Mouse (Mus musculus) midbrain, embryonic 15.5 days (tissue): ENCODE measurements around the gene Tbc1d10b. TPM values are rescaled to one million over a fixed set of nuclear protein-coding genes. Genes with fewer than 3 reads are reported as not detected.

Experiments
- ATAC-seq: fragments of 200-750 bp; cut with Nextera tagmentation; replicated peaks from 2 replicates; pipeline ENCODE4 v1.8.0; 2017; ENCODE audit warnings: moderate TSS enrichment
- H3K27ac ChIP-seq: fragments of 300-500 bp; sonication (generic); 2 replicates; pipeline ENCODE4 v1.5.1; 2015; ENCODE audit warnings: mild to moderate bottlenecking, inconsistent platforms
- H3K27me3 ChIP-seq: fragments of 300-500 bp; sonication (generic); replicated peaks from 2 replicates; pipeline ENCODE4 v1.6.1; 2015; ENCODE audit warnings: inconsistent platforms
- H3K36me3 ChIP-seq: fragments of 300-500 bp; sonication (generic); replicated peaks from 2 replicates; pipeline ENCODE4 v1.6.1; 2015; ENCODE audit warnings: inconsistent platforms
- H3K4me1 ChIP-seq: fragments of 300-500 bp; sonication (generic); 2 replicates; pipeline ENCODE4 v1.6.1; 2015; ENCODE audit warnings: inconsistent platforms
- H3K4me2 ChIP-seq: fragments of 300-500 bp; sonication (generic); 2 replicates; pipeline ENCODE4 v1.6.1; 2015; ENCODE audit warnings: inconsistent platforms, mild to moderate bottlenecking, moderate library complexity
- H3K4me3 ChIP-seq: fragments of 300-500 bp; sonication (generic); 2 replicates; pipeline ENCODE4 v1.5.1; 2015; ENCODE audit warnings: mild to moderate bottlenecking, inconsistent platforms
- H3K9ac ChIP-seq: fragments of 300-500 bp; sonication (generic); 2 replicates; pipeline ENCODE4 v1.6.1; 2015; ENCODE audit warnings: mild to moderate bottlenecking, inconsistent platforms
- H3K9me3 ChIP-seq: fragments of 300-500 bp; sonication (generic); 2 replicates; pipeline ENCODE4 v1.6.1; 2016; ENCODE audit warnings: inconsistent platforms
- WGBS: fragments of 180-500 bp; shearing (Covaris S2); methylation state at CpG from one replicate; pipeline ENCODE4 v1.1.7; 2015; ENCODE audit warnings: mixed read lengths; 5-methylcytosine and 5-hydroxymethylcytosine counted together
- polyA plus RNA-seq: library from polyadenylated mRNA; unstranded; fragments of >200 nt; fragmentation: Nextera tagmentation; extraction: Ambion mirVana; gene quantifications from 2 replicates; pipeline ENCODE4 v1.2.1, GENCODE M21; 2015

Tbc1d10b gene
- polyA plus RNA-seq, 1 experiment from 2014 or later, result 44.8 TPM

DNA sequence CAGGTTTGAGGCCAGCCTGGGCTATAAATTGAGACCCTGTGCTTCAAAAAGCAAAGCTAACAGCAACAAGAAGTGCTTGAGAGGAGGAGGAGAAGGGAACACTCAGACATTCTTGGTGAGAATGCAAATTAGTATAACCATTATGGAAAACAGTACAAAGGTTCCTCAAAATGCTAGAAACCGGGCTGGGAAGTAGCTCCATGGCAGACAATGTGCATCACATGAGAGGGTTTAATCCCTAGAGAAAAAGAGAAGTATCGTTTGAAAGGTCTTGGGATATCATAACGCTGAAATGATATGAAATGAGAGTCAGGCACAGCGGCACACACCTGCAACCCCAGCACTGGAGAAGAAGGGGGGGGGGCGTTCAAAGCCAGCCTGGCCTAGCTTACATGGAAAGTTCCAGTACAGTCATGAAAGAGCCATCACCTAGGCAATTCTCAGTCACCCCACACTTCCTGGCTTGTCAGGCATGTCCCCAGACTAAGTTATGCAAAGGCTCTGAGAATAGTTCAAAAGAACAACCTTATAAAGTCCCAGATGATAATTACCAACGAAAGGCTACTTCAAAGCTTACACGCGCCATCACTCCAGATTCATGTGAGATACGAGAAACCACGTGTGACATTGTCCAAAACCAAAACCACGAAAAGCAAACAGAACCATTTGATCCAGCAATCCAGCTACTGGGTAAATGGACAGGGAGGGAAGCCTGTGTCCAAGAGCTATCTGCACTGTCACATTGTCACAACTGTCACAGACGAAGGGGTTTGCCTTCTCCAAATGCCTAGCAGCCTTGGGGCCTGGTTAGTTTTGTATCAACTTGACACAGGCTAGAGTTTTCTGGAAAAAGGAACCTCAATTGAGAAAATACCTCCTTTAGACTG, 42.4 kb downstream of the Tbc1d10b start:
- H3K27me3 ChIP-seq, result no peaks in the 10 kb centered on the region
- WGBS, result 81% methylated on average over 12 of the region's 12 CpGs
- ATAC-seq, result no peak

DNA sequence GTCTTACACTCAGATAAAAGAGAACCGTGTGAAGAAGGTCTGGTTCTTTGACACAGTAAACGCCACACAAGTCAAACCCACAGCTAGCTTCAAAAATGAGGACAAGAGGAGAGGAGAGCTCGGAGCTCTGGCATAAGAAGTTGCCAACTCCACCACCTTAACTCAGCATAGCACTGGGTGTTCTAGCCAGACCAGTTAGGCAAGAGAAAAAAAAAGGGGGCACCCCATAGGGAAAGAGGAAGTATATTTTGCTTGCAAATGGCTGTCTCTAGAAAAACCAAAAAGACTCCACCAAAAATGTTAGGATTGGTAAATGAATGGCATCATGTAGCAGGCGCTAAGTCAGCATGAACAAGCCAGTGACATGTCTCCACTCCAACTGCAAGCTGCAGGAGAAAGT, 44.3 kb downstream of the Tbc1d10b start:
- Histone ChIP-seq H3K4me3 (no peak overlapping the region), H3K36me3 (no peaks in the 10 kb centered on the region), H3K4me2 (no peak overlapping the region), H3K9ac (no peak overlapping the region), H3K9me3 (no peaks in the 10 kb centered on the region), H3K27ac (no peak overlapping the region), H3K27me3 (no peaks in the 10 kb centered on the region), H3K4me1 (no peaks in the 10 kb centered on the region)
- ATAC-seq, result no peak
- WGBS, result 81% methylated on average over 4 of the region's 4 CpGs

More for the DNA sequence above, 42.4 kb downstream of the Tbc1d10b start:
- Histone ChIP-seq H3K9me3 (no peaks in the 10 kb centered on the region), H3K4me2 (no peak overlapping the region), H3K9ac (no peak overlapping the region), H3K27ac (no peak overlapping the region), H3K4me3 (no peak overlapping the region), H3K36me3 (no peaks in the 10 kb centered on the region), H3K4me1 (no peaks in the 10 kb centered on the region)

- ATAC-seq, result no peak
- Histone ChIP-seq H3K27me3 (no peaks in the 10 kb centered on the region), H3K4me1 (no peaks in the 10 kb centered on the region), H3K9me3 (no peaks in the 10 kb centered on the region), H3K36me3 (no peaks in the 10 kb centered on the region), H3K4me3 (no peak overlapping the region), H3K9ac (no peak overlapping the region), H3K4me2 (no peak overlapping the region), H3K27ac (no peak overlapping the region)
- WGBS, result 82% methylated on average over 5 of the region's 5 CpGs
Measured at GRCm38 (mm10) chr7:127162546-127162945, 45.7 kb downstream of the Tbc1d10b start.

GRCm38 (mm10) chr7:127157548-127157947, 50.7 kb downstream of the Tbc1d10b start:
- no peak for ATAC-seq

DNA sequence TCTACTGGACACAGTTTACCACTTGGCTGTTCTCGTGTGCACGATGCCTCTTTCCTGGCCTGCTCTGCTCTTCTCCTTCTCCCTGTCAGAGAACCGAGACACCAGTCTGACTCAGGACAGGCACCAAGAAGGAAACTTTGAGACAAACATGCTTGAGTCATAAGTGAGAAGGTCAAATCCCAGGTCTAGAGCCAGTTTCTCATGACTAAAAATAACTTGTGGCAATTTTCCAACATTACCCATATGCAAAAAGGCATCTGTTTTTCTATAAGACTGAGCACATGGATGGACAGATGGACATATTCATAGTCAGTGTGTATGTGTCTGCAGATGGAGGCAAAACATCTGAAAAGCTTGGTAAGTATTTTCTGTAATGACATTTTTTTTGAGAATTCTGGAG, 54.8 kb downstream of the Tbc1d10b start:
- ATAC-seq, result no peak
- Histone ChIP-seq H3K27ac (no peak overlapping the region), H3K4me1 (no peaks in the 10 kb centered on the region), H3K4me2 (no peak overlapping the region), H3K4me3 (no peak overlapping the region), H3K27me3 (no peaks in the 10 kb centered on the region), H3K9ac (no peak overlapping the region), H3K36me3 (no peaks in the 10 kb centered on the region), H3K9me3 (no peaks in the 10 kb centered on the region)
- 92% methylated on average over 3 of the region's 3 CpGs for WGBS

More at GRCm38 (mm10) chr7:127157548-127157947, 50.7 kb downstream of the Tbc1d10b start:
- Histone ChIP-seq H3K36me3 (no peaks in the 10 kb centered on the region), H3K27ac (no peak overlapping the region), H3K4me2 (no peak overlapping the region), H3K9me3 (no peaks in the 10 kb centered on the region), H3K27me3 (no peaks in the 10 kb centered on the region), H3K4me3 (no peak overlapping the region), H3K9ac (no peak overlapping the region), H3K4me1 (no peaks in the 10 kb centered on the region)
- 92% methylated on average over 4 of the region's 4 CpGs for WGBS

GRCm38 (mm10) chr7:127152464-127152863, 55.8 kb downstream of the Tbc1d10b start:
- Histone ChIP-seq H3K4me1 (no peaks in the 10 kb centered on the region), H3K36me3 (no peaks in the 10 kb centered on the region), H3K4me3 (no peak overlapping the region), H3K9ac (no peak overlapping the region), H3K4me2 (no peak overlapping the region), H3K9me3 (no peaks in the 10 kb centered on the region), H3K27me3 (no peaks in the 10 kb centered on the region), H3K27ac (no peak overlapping the region)
- no peak for ATAC-seq
- 86% methylated on average over 6 of the region's 6 CpGs for WGBS

- WGBS, result 75% methylated on average over 3 of the region's 3 CpGs
- H3K9ac ChIP-seq, result no peak overlapping the region
- H3K4me1 ChIP-seq, result no peaks in the 10 kb centered on the region
- no peaks in the 10 kb centered on the region for H3K36me3 ChIP-seq
- no peak overlapping the region for H3K4me3 ChIP-seq
- H3K27ac ChIP-seq, result no peak overlapping the region
- ATAC-seq, result no peak
- H3K27me3 ChIP-seq, result no peaks in the 10 kb centered on the region
- H3K9me3 ChIP-seq, result no peaks in the 10 kb centered on the region
- H3K4me2 ChIP-seq, result no peak overlapping the region
Measured at GRCm38 (mm10) chr7:127147901-127148300, 60.4 kb downstream of the Tbc1d10b start.

Other genes starting within 250 kb of the Tbc1d10b start
- 136 and 150 TPM in 2 replicates for gene Cdipt, start 232.6 kb downstream of the Tbc1d10b start, polyA plus RNA-seq
- gene Cdiptos, start 232.4 kb downstream of the Tbc1d10b start, polyA plus RNA-seq, result 1.1 and 1.5 TPM in 2 replicates
- gene Mvp, start 193.8 kb downstream of the Tbc1d10b start, polyA plus RNA-seq, result 4.0 and 4.5 TPM in 2 replicates
- 1.0 TPM in 1 of 2 replicates, not detected in the other for gene Pagr1b, start 192.0 kb downstream of the Tbc1d10b start, polyA plus RNA-seq
- gene Pagr1a, start 191.1 kb downstream of the Tbc1d10b start, polyA plus RNA-seq, result 46.9 and 73.4 TPM in 2 replicates
- 44.9 and 52.6 TPM in 2 replicates for gene Gm42742, start 187.4 kb downstream of the Tbc1d10b start, polyA plus RNA-seq
- gene Prrt2, start 187.3 kb downstream of the Tbc1d10b start, polyA plus RNA-seq, result 40.7 and 42.3 TPM in 2 replicates
- gene Maz, start 181.4 kb downstream of the Tbc1d10b start, polyA plus RNA-seq, result 78.0 and 89.8 TPM in 2 replicates
- 21.4 and 24.8 TPM in 2 replicates for gene Kif22, start 166.0 kb downstream of the Tbc1d10b start, polyA plus RNA-seq
- gene Zg16, start 121.1 kb downstream of the Tbc1d10b start, polyA plus RNA-seq, result not detected in 2 replicates
- gene AI467606, start 117.1 kb downstream of the Tbc1d10b start, polyA plus RNA-seq, result 1.9 and 2.3 TPM in 2 replicates
- 0.76 and 0.83 TPM in 2 replicates for gene Qprt, start 86.2 kb downstream of the Tbc1d10b start, polyA plus RNA-seq
- 0.04 TPM in 1 of 2 replicates, not detected in the other for gene Spn, start 70.6 kb downstream of the Tbc1d10b start, polyA plus RNA-seq
- gene Cd2bp2, start 12.4 kb downstream of the Tbc1d10b start, polyA plus RNA-seq, result 82.1 and 82.6 TPM in 2 replicates
- 3.9 and 5.0 TPM in 2 replicates for gene Mylpf, start 422 bp upstream of the Tbc1d10b start, polyA plus RNA-seq
- 63.7 and 64.1 TPM in 2 replicates for gene Zfp553, start 24.6 kb upstream of the Tbc1d10b start, polyA plus RNA-seq
- 17.0 and 18.2 TPM in 2 replicates for gene Sept1, start 24.7 kb upstream of the Tbc1d10b start, polyA plus RNA-seq
- gene Zfp771, start 35.8 kb upstream of the Tbc1d10b start, polyA plus RNA-seq, result 72.0 and 73.1 TPM in 2 replicates
- gene Dctpp1, start 52.2 kb upstream of the Tbc1d10b start, polyA plus RNA-seq, result 114 and 118 TPM in 2 replicates
- gene Sephs2, start 65.6 kb upstream of the Tbc1d10b start, polyA plus RNA-seq, result 59.9 and 62.3 TPM in 2 replicates
- gene Itgal, start 87.8 kb upstream of the Tbc1d10b start, polyA plus RNA-seq, result 0.19 and 0.37 TPM in 2 replicates
- gene Zfp768, start 137.1 kb upstream of the Tbc1d10b start, polyA plus RNA-seq, result 19.1 and 19.2 TPM in 2 replicates
- 10.3 and 10.5 TPM in 2 replicates for gene Zfp747, start 167.6 kb upstream of the Tbc1d10b start, polyA plus RNA-seq
- gene 9130019O22Rik, start 178.7 kb upstream of the Tbc1d10b start, polyA plus RNA-seq, result 5.2 and 6.6 TPM in 2 replicates
- gene E430018J23Rik, start 185.2 kb upstream of the Tbc1d10b start, polyA plus RNA-seq, result 6.3 and 6.6 TPM in 2 replicates
- gene Zfp764, start 198.4 kb upstream of the Tbc1d10b start, polyA plus RNA-seq, result 5.7 and 6.4 TPM in 2 replicates
- 32.0 and 34.2 TPM in 2 replicates for gene Zfp688, start 213.6 kb upstream of the Tbc1d10b start, polyA plus RNA-seq
- gene Zfp689, start 240.7 kb upstream of the Tbc1d10b start, polyA plus RNA-seq, result 16.1 and 16.4 TPM in 2 replicates